11 mouse cellular contexts compared by ENCODE assay signal in genomic region chr8:120449139-120449538, GRCm38 (mm10).
DNase-seq lines count a peak whose midpoint lies in the region; ATAC-seq lines count a peak whose summit lies in the region.
"Had no signal": no experiment of that assay in that cellular context is flagged by ENCODE, and none has a peak within 500 bp of the region (broad histone marks: within the 10 kb centered on the region; RNA-seq: fewer than 3 reads in every experiment).

No protein-coding gene starts in this region.

- peak; percentile 90 for DNase-seq in adrenal gland, adult 8-10 months
- DNase-seq in midbrain, embryonic 14.5 days, result no peak
- DNase-seq in urinary bladder, postnatal 4 days (ENCODE audit: low spot score in 2 of 2), result no peak
- DNase-seq in left cerebral cortex, postnatal 4 days, result no peak
- no peak for DNase-seq in frontal cortex, postnatal 10 days (ENCODE audit: low spot score in 2 of 2)

- peak overlapping the region; percentile 40; the same call in 1 of the 2 replicates for H3K9ac ChIP-seq in heart, embryonic 11.5 days (ENCODE audit: low read depth, low read length)
- H3K9ac ChIP-seq in heart, embryonic 12.5 days, result no peak overlapping the region; the same call in 1 of the 2 replicates
- H3K9ac ChIP-seq in forebrain, embryonic 15.5 days (replicated peaks), result no peak overlapping the region
- no peak overlapping the region for H3K9ac ChIP-seq in midbrain, embryonic 14.5 days (replicated peaks; ENCODE audit: low read length)
- H3K9ac ChIP-seq: lung, embryonic 15.5 days had no signal

- no peaks in the 10 kb centered on the region for H3K36me3 ChIP-seq in heart, embryonic 11.5 days (ENCODE audit: control insufficient read depth, insufficient read depth, low read length)
- no peaks in the 10 kb centered on the region for H3K36me3 ChIP-seq in heart, embryonic 12.5 days
- H3K36me3 ChIP-seq in forebrain, embryonic 15.5 days, result no peaks in the 10 kb centered on the region
- no peaks in the 10 kb centered on the region for H3K36me3 ChIP-seq in midbrain, embryonic 14.5 days (ENCODE audit: control insufficient read depth, insufficient read depth, low read length)
- H3K36me3 ChIP-seq: heart, embryonic 13.5 days; lung, embryonic 15.5 days had no signal

- no peaks in the 10 kb centered on the region for H3K9me3 ChIP-seq in heart, embryonic 11.5 days (replicated peaks; ENCODE audit: control insufficient read depth, low read length)
- no peaks in the 10 kb centered on the region for H3K9me3 ChIP-seq in heart, embryonic 12.5 days (replicated peaks)
- no peaks in the 10 kb centered on the region for H3K9me3 ChIP-seq in forebrain, embryonic 15.5 days
- no peaks in the 10 kb centered on the region for H3K9me3 ChIP-seq in midbrain, embryonic 14.5 days (ENCODE audit: control insufficient read depth, low read length)
- H3K9me3 ChIP-seq: heart, embryonic 13.5 days; lung, embryonic 15.5 days had no signal

- H3K4me3 ChIP-seq in heart, embryonic 11.5 days (ENCODE audit: low read depth, low read length), result no peak overlapping the region
- H3K4me3 ChIP-seq in heart, embryonic 12.5 days, result no peak overlapping the region
- H3K4me3 ChIP-seq in forebrain, embryonic 15.5 days, result no peak overlapping the region
- H3K4me3 ChIP-seq in midbrain, embryonic 14.5 days (replicated peaks; ENCODE audit: low read depth, low read length), result no peak overlapping the region
- H3K4me3 ChIP-seq: heart, embryonic 13.5 days; lung, embryonic 15.5 days had no signal

- H3K27ac ChIP-seq in heart, embryonic 11.5 days (ENCODE audit: low read depth, low read length), result no peak overlapping the region
- H3K27ac ChIP-seq in heart, embryonic 12.5 days (ENCODE audit: poor library complexity, severe bottlenecking), result no peak overlapping the region
- H3K27ac ChIP-seq in forebrain, embryonic 15.5 days (replicated peaks), result peak overlapping the region; percentile 86
- H3K27ac ChIP-seq in midbrain, embryonic 14.5 days (replicated peaks; ENCODE audit: low read depth, low read length), result peak overlapping the region; percentile 66
- H3K27ac ChIP-seq: heart, embryonic 13.5 days; lung, embryonic 15.5 days; stomach, postnatal 0 days had no signal

- no peaks in the 10 kb centered on the region for H3K27me3 ChIP-seq in heart, embryonic 11.5 days (ENCODE audit: control insufficient read depth, insufficient read depth, low read length)
- H3K27me3 ChIP-seq in heart, embryonic 12.5 days (replicated peaks), result 0 out of 2 replicates have a peak, but pooled peaks cover 4% of the 10 kb centered on the region
- H3K27me3 ChIP-seq in forebrain, embryonic 15.5 days, result no peaks in the 10 kb centered on the region
- H3K27me3 ChIP-seq in midbrain, embryonic 14.5 days (ENCODE audit: control insufficient read depth, insufficient read depth, low read length), result no peaks in the 10 kb centered on the region
- H3K27me3 ChIP-seq: heart, embryonic 13.5 days; lung, embryonic 15.5 days had no signal

- ATAC-seq in heart, embryonic 11.5 days (replicated peaks; ENCODE audit: insufficient number of reproducible peaks, low FRiP score, low TSS enrichment), result no peak
- ATAC-seq in heart, embryonic 12.5 days (ENCODE audit: insufficient number of reproducible peaks, low FRiP score), result no peak
- ATAC-seq in forebrain, embryonic 15.5 days (replicated peaks), result no peak
- no peak for ATAC-seq in midbrain, embryonic 14.5 days (ENCODE audit: low FRiP score, low TSS enrichment)

- no peak overlapping the region for H3K4me2 ChIP-seq in heart, embryonic 11.5 days
- no peak overlapping the region for H3K4me2 ChIP-seq in heart, embryonic 12.5 days
- H3K4me2 ChIP-seq in forebrain, embryonic 15.5 days (replicated peaks), result no peak overlapping the region
- no peak overlapping the region for H3K4me2 ChIP-seq in midbrain, embryonic 14.5 days (ENCODE audit: low read length)
- H3K4me2 ChIP-seq: lung, embryonic 15.5 days had no signal

- whole genome bisulfite sequencing in heart, embryonic 11.5 days (ENCODE audit: insufficient replicate concordance), result 83% methylated on average over 4 of the region's 4 CpGs
- 82% methylated on average over 4 of the region's 4 CpGs for WGBS in heart, embryonic 12.5 days
- 82% methylated on average over 4 of the region's 4 CpGs for WGBS in forebrain, embryonic 15.5 days
- WGBS in midbrain, embryonic 14.5 days, result 92% methylated on average over 4 of the region's 4 CpGs

- intact Hi-C loops in left cerebral cortex, postnatal 4 days (cut with DNase I), result no loop called here

- peaks cover 20% of the 10 kb centered on the region for H3K4me1 ChIP-seq in heart, embryonic 11.5 days (ENCODE audit: control insufficient read depth, insufficient read depth, low read length)
- H3K4me1 ChIP-seq in heart, embryonic 12.5 days (replicated peaks), result peaks cover 27% of the 10 kb centered on the region
- peaks cover 28% of the 10 kb centered on the region for H3K4me1 ChIP-seq in forebrain, embryonic 15.5 days
- H3K4me1 ChIP-seq in midbrain, embryonic 14.5 days (ENCODE audit: control insufficient read depth, insufficient read depth, low read length), result peaks cover 21% of the 10 kb centered on the region

Comparison
In these comparisons a context has a peak if more than half of its experiments do, and no peak if none do; other contexts are left out.
1. H3K27ac ChIP-seq: peak in forebrain, embryonic 15.5 days (single experiment) and midbrain, embryonic 14.5 days (single experiment); none in heart, embryonic 11.5 days (single experiment) and heart, embryonic 12.5 days (single experiment).